ENCODE assay signal across 15 mouse cellular contexts in the genomic region with DNA sequence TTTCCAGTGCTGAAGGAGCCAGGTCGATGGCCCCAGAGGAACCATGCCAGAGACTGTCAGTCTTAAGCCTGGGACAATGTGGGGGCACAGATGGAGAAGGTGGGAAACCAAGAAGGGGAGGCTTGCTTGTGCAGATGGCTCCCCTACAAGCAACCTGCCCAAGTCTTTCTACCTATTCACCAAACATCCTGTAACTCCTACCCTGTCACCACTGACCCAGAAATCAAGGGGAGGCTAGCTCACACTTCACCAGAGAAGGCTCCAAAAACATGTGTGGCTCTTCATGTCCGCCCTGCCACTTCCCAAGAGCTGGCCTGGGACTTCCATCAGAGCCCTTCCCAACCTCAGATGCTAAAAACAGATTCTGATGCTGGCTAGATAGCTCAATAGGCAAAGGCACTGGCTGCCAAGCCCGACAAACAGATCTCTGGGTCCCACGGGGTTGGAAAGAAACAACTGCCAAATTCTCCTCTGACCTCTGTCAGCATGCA. TPM values are rescaled to one million over a fixed set of nuclear protein-coding genes. Genes with fewer than 3 reads are reported as not detected.
DNase-seq lines count a peak whose midpoint lies in the region; ATAC-seq lines count a peak whose summit lies in the region.
"Had no signal": no experiment of that assay in that cellular context is flagged by ENCODE, and none has a peak within 500 bp of the region (broad histone marks: within the 10 kb centered on the region; RNA-seq: fewer than 3 reads in every experiment).

No protein-coding gene starts in this region.

- WGBS in liver, embryonic 13.5 days (ENCODE audit: insufficient replicate concordance), result 78% methylated on average over 4 of the region's 4 CpGs
- 78% methylated on average over 4 of the region's 4 CpGs for WGBS in limb, embryonic 10.5 days

- H3K4me2 ChIP-seq in liver, embryonic 13.5 days, result no peak overlapping the region
- H3K4me2 ChIP-seq: embryonic facial prominence, embryonic 13.5 days; hindbrain, embryonic 15.5 days; limb, embryonic 15.5 days had no signal

- H3K27me3 ChIP-seq in liver, embryonic 13.5 days, result no peaks in the 10 kb centered on the region
- no peaks in the 10 kb centered on the region for H3K27me3 ChIP-seq in limb, embryonic 10.5 days (ENCODE audit: low read depth, poor library complexity, severe bottlenecking)
- H3K27me3 ChIP-seq: embryonic facial prominence, embryonic 13.5 days; hindbrain, embryonic 15.5 days; limb, embryonic 15.5 days had no signal

- ATAC-seq in liver, embryonic 13.5 days (ENCODE audit: low read depth), result no peak
- ATAC-seq: midbrain, embryonic 16.5 days had no signal

- H3K36me3 ChIP-seq in liver, embryonic 13.5 days, result peaks cover 48% of the 10 kb centered on the region
- peaks cover 3% of the 10 kb centered on the region; the same call in 1 of the 2 replicates for H3K36me3 ChIP-seq in limb, embryonic 10.5 days
- H3K36me3 ChIP-seq: hindbrain, embryonic 15.5 days had no signal

- H3K4me1 ChIP-seq in liver, embryonic 13.5 days (replicated peaks), result peaks cover 88% of the 10 kb centered on the region
- H3K4me1 ChIP-seq in limb, embryonic 10.5 days, result peaks cover 59% of the 10 kb centered on the region

- H3K9ac ChIP-seq in liver, embryonic 13.5 days, result no peak overlapping the region
- H3K9ac ChIP-seq: embryonic facial prominence, embryonic 13.5 days; hindbrain, embryonic 15.5 days; limb, embryonic 15.5 days had no signal

- DNase-seq in heart, adult 11 months, result peak; percentile 97
- DNase-seq in heart, postnatal 36 days, result no peak
- DNase-seq in liver, embryonic 13.5 days, result no peak
- no peak for DNase-seq in liver
- DNase-seq in cerebellum, adult 9-10 months, result peak; percentile 85
- DNase-seq in limb, embryonic 10.5 days (ENCODE audit: low spot score), result no peak
- no peak for DNase-seq in urinary bladder, adult 2 months (ENCODE audit: low spot score)
- DNase-seq in right cerebral cortex, postnatal 10 days (ENCODE audit: low spot score in 2 of 2), result no peak
- DNase-seq: right cerebral cortex, adult 18-20 months; thymus, postnatal 36 days had no signal

- H3K9me3 ChIP-seq in liver, embryonic 13.5 days (replicated peaks), result no peaks in the 10 kb centered on the region
- no peaks in the 10 kb centered on the region for H3K9me3 ChIP-seq in limb, embryonic 10.5 days (replicated peaks)
- H3K9me3 ChIP-seq: embryonic facial prominence, embryonic 13.5 days; hindbrain, embryonic 15.5 days; limb, embryonic 15.5 days had no signal

- intact Hi-C loops in heart, postnatal 36 days (cut with DNase I), result no loop called here

- H3K4me3 ChIP-seq in liver, embryonic 13.5 days (replicated peaks), result no peak overlapping the region
- no peak overlapping the region for H3K4me3 ChIP-seq in limb, embryonic 10.5 days
- H3K4me3 ChIP-seq: embryonic facial prominence, embryonic 13.5 days; hindbrain, embryonic 15.5 days; limb, embryonic 15.5 days had no signal

- peak overlapping the region; percentile 10; the same call in 1 of the 2 replicates for H3K27ac ChIP-seq in liver, embryonic 13.5 days
- peak overlapping the region; percentile 3; the same call in 1 of the 2 replicates for H3K27ac ChIP-seq in limb, embryonic 10.5 days
- H3K27ac ChIP-seq: embryonic facial prominence, embryonic 13.5 days; hindbrain, embryonic 15.5 days; kidney, postnatal 0 days; limb, embryonic 15.5 days had no signal

RNA-seq across cellular contexts. Expression of a gene that starts 48.8 kb away (rescaled TPM):
- total RNA-seq in heart, postnatal 36 days (2021), result 100 to 1,000 TPM in 1 of 2 experiments, 10 to 100 TPM in 1; 86.1 to 111 TPM
- 14.5 and 15.2 TPM in 2 replicates for polyA plus RNA-seq in liver, embryonic 13.5 days (2015; fragmentation: Nextera tagmentation; extraction: Ambion mirVana)
- 2.3 and 3.8 TPM in 2 replicates for polyA plus RNA-seq in limb, embryonic 10.5 days (2016; fragmentation: Nextera tagmentation; extraction: Ambion mirVana)
- 14.9 and 23.9 TPM in 2 replicates for polyA plus RNA-seq in urinary bladder, adult 2 months (2012; rRNA removed)

Comparison
In these comparisons a context has a peak if more than half of its experiments do, and no peak if none do; other contexts are left out.
1. DNase-seq: peak in heart, adult 11 months (single experiment) and cerebellum, adult 9-10 months (single experiment); none in heart, postnatal 36 days (0 of 2), liver, embryonic 13.5 days (single experiment), liver (single experiment), limb, embryonic 10.5 days (single experiment), urinary bladder, adult 2 months (single experiment) and right cerebral cortex, postnatal 10 days (0 of 2).